Comparison of ENCODE assay signal across 10 mouse cellular contexts in genomic region chr15:87597149-87597548, GRCm38 (mm10). TPM values are rescaled to one million over a fixed set of nuclear protein-coding genes. Genes with fewer than 3 reads are reported as not detected.
DNase-seq lines count a peak whose midpoint lies in the region; ATAC-seq and TF ChIP-seq lines count a peak whose summit lies in the region.
"Had no signal": no experiment of that assay in that cellular context is flagged by ENCODE, and none has a peak within 500 bp of the region (broad histone marks: within the 10 kb centered on the region; RNA-seq: fewer than 3 reads in every experiment).

No protein-coding gene starts in this region.

- H3K27me3 ChIP-seq in megakaryocyte, embryonic 14.5 days (replicated peaks), result no peaks in the 10 kb centered on the region
- no peaks in the 10 kb centered on the region for H3K27me3 ChIP-seq in stomach, embryonic 16.5 days (ENCODE audit: control insufficient read depth, insufficient read depth, low read length)
- H3K27me3 ChIP-seq: limb, embryonic 15.5 days had no signal

- WGBS in stomach, embryonic 16.5 days, result 47% methylated on average over 4 of the region's 4 CpGs

- H3K4me1 ChIP-seq in megakaryocyte, embryonic 14.5 days, result no peaks in the 10 kb centered on the region
- no peaks in the 10 kb centered on the region for H3K4me1 ChIP-seq in stomach, embryonic 16.5 days (ENCODE audit: control insufficient read depth, insufficient read depth, low read length)
- H3K4me1 ChIP-seq: limb, embryonic 15.5 days had no signal

- DNase-seq in cerebellum, adult 8-10 months, result peak; percentile 58
- peak; percentile 79 to 83 for DNase-seq in layer of hippocampus, adult 2 months (ENCODE audit: low spot score in 2 of 2)
- DNase-seq in thymus, postnatal 4 days, result no peak
- no peak for DNase-seq in spleen, postnatal 14 days (ENCODE audit: low spot score in 2 of 2)

- peak overlapping the region; percentile 57; the same call in 1 of the 2 replicates for H3K27ac ChIP-seq in layer of hippocampus, adult 2 months
- H3K27ac ChIP-seq in stomach, embryonic 16.5 days (ENCODE audit: low read length), result no peak overlapping the region
- H3K27ac ChIP-seq: limb, embryonic 15.5 days had no signal

- H3K36me3 ChIP-seq in megakaryocyte, embryonic 14.5 days (replicated peaks; ENCODE audit: low read length), result no peaks in the 10 kb centered on the region
- H3K36me3 ChIP-seq in stomach, embryonic 16.5 days (ENCODE audit: control insufficient read depth, insufficient read depth, low read length), result no peaks in the 10 kb centered on the region
- H3K36me3 ChIP-seq: limb, embryonic 15.5 days had no signal

- H3K4me3 ChIP-seq in megakaryocyte, embryonic 14.5 days (replicated peaks), result peak overlapping the region; percentile 4
- no peak overlapping the region for H3K4me3 ChIP-seq in layer of hippocampus, adult 2 months
- H3K4me3 ChIP-seq in stomach, embryonic 16.5 days (replicated peaks; ENCODE audit: low read length), result no peak overlapping the region
- H3K4me3 ChIP-seq: limb, embryonic 15.5 days had no signal

- no peak overlapping the region for H3K9ac ChIP-seq in stomach, embryonic 16.5 days (ENCODE audit: low read length)
- H3K9ac ChIP-seq: limb, embryonic 15.5 days had no signal

- TF ChIP-seq CTCF in layer of hippocampus, adult 2 months (conservative IDR thresholded peaks at IDR 0.05), result no peak

- peaks cover 77% of the 10 kb centered on the region for H3K9me3 ChIP-seq in megakaryocyte, embryonic 14.5 days
- no peaks in the 10 kb centered on the region for H3K9me3 ChIP-seq in stomach, embryonic 16.5 days (replicated peaks; ENCODE audit: control insufficient read depth, low read length)
- H3K9me3 ChIP-seq: limb, embryonic 15.5 days had no signal

- ATAC-seq in megakaryocyte, adult 5-6 weeks (ENCODE audit: poor library complexity, severe bottlenecking), result no peak
- ATAC-seq in stomach, embryonic 16.5 days (ENCODE audit: insufficient read depth, low FRiP score), result peak; percentile 19; the same call in 1 of the 2 replicates
- no peak for ATAC-seq in megakaryocyte progenitor cell, adult 5-6 weeks (replicated peaks; ENCODE audit: poor library complexity)
- ATAC-seq: activated CD4-positive, CD25-positive, alpha-beta regulatory T cell, adult 4 months had no signal

- H3K4me2 ChIP-seq in stomach, embryonic 16.5 days (ENCODE audit: low read depth, low read length), result no peak overlapping the region
- H3K4me2 ChIP-seq: limb, embryonic 15.5 days had no signal

RNA-seq across cellular contexts. Expression of gene Fam19a5, which starts 53.0 kb away (rescaled TPM):
- 0.08 TPM in 1 of 2 replicates, not detected in the other for polyA plus RNA-seq in megakaryocyte, embryonic 14.5 days (2012; ENCODE audit: insufficient read depth, low replicate concordance)
- not detected in 2 replicates for total RNA-seq in megakaryocyte, adult 5-6 weeks (2015)
- total RNA-seq in megakaryocyte, adult 5-6 weeks (2017), result not detected in 2 replicates
- total RNA-seq in layer of hippocampus, adult 2 months (2021), result 100 to 1,000 TPM; 135 to 141 TPM
- polyA plus RNA-seq in stomach, embryonic 16.5 days (2015; fragmentation: Nextera tagmentation; extraction: Ambion mirVana), result 2.6 and 2.9 TPM in 2 replicates
- total RNA-seq in megakaryocyte progenitor cell, adult 5-6 weeks (2015), result not detected in 2 replicates
- not detected in 2 replicates for total RNA-seq in megakaryocyte progenitor cell, adult 5-6 weeks (2017)
- polyA plus RNA-seq: activated CD4-positive, CD25-positive, alpha-beta regulatory T cell, adult 4 months had no signal

Comparison
In these comparisons a context has a peak if more than half of its experiments do, and no peak if none do; other contexts are left out.
1. DNase-seq: peak in cerebellum, adult 8-10 months (single experiment) and layer of hippocampus, adult 2 months (2 of 2); none in thymus, postnatal 4 days (single experiment) and spleen, postnatal 14 days (0 of 2).
2. RNA of gene Fam19a5, which starts 53.0 kb away (total RNA-seq): 135 to 141 TPM in layer of hippocampus, adult 2 months; not detected in megakaryocyte, adult 5-6 weeks and not detected in megakaryocyte progenitor cell, adult 5-6 weeks; every median in the first group is over 100 times any median in the second.